Mouse (Mus musculus) limb, embryonic 10.5 days (tissue): Measurements from ENCODE around the gene Chkb. TPM values are rescaled to one million over a fixed set of nuclear protein-coding genes. Genes with fewer than 3 reads are reported as not detected.

Source experiments
- DNase-seq: peaks from one replicate; pipeline ENCODE4 v3.0.0-alpha.2; 2017; ENCODE audit warnings: low spot score
- H3K27ac ChIP-seq: fragments of 300-500 bp; sonication (generic); 2 replicates; pipeline ENCODE4 v1.5.1; 2016; ENCODE audit warnings: mild to moderate bottlenecking
- H3K27me3 ChIP-seq: fragments of 300-500 bp; sonication (generic); 2 replicates; pipeline ENCODE4 v1.6.1; 2016; ENCODE audit warnings: low read depth, mild to moderate bottlenecking; ENCODE audit not compliant: poor library complexity, severe bottlenecking
- H3K36me3 ChIP-seq: fragments of 300-500 bp; sonication (generic); 2 replicates; pipeline ENCODE4 v1.6.1; 2016; ENCODE audit warnings: mild to moderate bottlenecking, moderate library complexity
- H3K4me1 ChIP-seq: fragments of 300-500 bp; sonication (generic); 2 replicates; pipeline ENCODE4 v1.6.1; 2016
- H3K4me3 ChIP-seq: fragments of 300-500 bp; sonication (generic); 2 replicates; pipeline ENCODE4 v1.5.1; 2016; ENCODE audit warnings: mild to moderate bottlenecking, moderate library complexity
- H3K9me3 ChIP-seq: fragments of 300-500 bp; sonication (generic); replicated peaks from 2 replicates; pipeline ENCODE4 v1.6.1; 2016; ENCODE audit warnings: mild to moderate bottlenecking
- WGBS: fragments of 180-500 bp; shearing (Covaris S2); methylation state at CpG from one replicate; pipeline ENCODE4 v1.1.7; 2016; 5-methylcytosine and 5-hydroxymethylcytosine counted together
- polyA plus RNA-seq: library from polyadenylated mRNA; unstranded; fragments of >200 nt; fragmentation: Nextera tagmentation; extraction: Ambion mirVana; gene quantifications from 2 replicates; pipeline ENCODE4 v1.2.1, GENCODE M21; 2016

Gene Chkb
- polyA plus RNA-seq, 1 experiment from 2014 or later: 41.9 TPM

DNA sequence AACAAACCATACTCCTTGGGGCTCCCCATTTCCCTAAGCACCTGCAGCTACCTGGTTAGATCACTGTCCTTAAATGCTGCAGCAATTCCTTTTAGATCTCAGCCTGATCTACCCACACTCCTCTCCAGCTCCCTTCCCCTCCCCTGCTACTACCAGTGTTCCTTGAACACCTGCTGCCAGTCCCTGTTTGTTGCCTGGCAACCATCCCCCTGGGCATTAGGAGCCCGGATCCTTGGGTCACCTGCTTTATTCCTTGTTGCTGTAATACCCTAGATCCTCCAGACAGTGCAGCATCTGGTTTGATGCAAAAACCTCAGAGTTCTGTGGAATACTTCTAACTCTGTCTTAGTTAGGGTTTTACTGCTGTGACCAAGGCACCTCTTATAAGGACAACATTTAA, 35.3 kb upstream of the Chkb start:
- 5% methylated on average over 1 of the region's 1 CpGs for WGBS
- DNase-seq: no peak
- Histone ChIP-seq H3K9me3 (no peaks in the 10 kb centered on the region), H3K27me3 (no peaks in the 10 kb centered on the region), H3K4me3 (no peak overlapping the region), H3K4me1 (peaks cover 7% of the 10 kb centered on the region; the same call in 1 of the 2 replicates), H3K27ac (no peak overlapping the region), H3K36me3 (no peaks in the 10 kb centered on the region)

DNA sequence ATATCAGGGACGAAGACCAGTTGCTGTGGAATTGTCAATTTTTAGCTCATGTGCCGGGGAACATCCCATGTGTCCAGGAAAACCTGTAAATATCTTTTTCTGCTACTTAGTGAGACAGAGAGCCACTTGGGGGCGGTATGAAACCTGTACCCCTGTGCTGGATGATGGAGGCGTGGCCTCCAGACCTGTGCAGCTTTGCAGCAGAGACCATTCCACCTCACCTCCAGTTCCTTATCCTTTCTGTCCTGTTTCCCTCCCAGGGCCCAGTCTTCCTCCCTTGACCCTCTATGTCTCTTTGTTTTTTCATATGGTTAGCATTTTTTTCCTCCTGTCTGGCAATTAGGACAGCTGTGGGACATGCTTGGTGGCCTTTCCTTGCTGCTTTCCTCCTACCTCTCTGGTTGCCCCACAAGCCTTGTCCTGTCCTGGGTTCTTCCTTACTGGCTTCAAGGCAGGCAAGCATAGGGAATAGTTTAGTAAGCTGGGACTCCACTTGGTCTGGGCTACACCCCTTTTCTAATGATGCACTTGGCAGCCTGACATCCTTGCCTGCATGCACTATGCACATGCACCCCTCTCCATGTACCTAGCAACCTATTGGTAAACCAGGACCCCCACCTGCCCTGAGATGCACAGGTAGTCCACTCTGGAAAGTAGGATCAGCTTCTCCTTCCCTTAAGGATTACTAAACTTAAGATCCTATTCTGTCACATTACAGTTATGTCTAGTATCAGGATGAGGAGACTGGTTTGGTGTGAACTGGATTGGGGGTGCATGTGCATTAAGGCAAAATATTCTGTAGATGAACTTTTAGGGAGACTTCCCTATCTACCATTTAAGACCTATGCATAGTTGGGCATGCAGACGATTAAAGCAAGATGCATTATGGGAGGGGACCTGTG, 33.9 kb upstream of the Chkb start:
- Histone ChIP-seq H3K27ac (no peak overlapping the region), H3K36me3 (no peaks in the 10 kb centered on the region), H3K27me3 (no peaks in the 10 kb centered on the region), H3K9me3 (no peaks in the 10 kb centered on the region), H3K4me3 (no peak overlapping the region), H3K4me1 (peaks cover 7% of the 10 kb centered on the region; the same call in 1 of the 2 replicates)
- no peak for DNase-seq
- 62% methylated on average over 5 of the region's 5 CpGs for WGBS

DNA sequence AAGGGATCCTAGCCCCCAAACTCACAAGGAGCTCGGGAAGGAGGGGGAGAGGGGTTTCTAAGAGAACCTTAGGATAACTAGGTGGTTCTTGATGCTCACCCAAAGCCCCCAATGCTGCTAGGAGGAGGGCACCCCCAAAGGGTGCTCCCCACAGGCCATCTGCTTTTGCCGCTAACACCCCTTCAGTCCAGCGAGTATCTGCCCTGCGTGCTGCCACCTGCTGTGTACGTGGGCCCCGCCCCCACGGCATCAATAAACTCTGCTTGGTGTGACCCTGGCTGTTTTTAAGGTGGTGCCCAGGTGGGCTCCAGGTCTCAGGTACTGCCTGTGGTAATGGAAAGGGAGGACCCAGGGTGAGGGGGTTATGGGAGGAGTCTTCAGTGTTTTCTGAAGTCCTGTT, 32.5 kb upstream of the Chkb start:
- no peak overlapping the region for H3K27ac ChIP-seq
- no peak overlapping the region for H3K4me3 ChIP-seq
- H3K36me3 ChIP-seq: no peaks in the 10 kb centered on the region
- H3K9me3 ChIP-seq: no peaks in the 10 kb centered on the region
- no peaks in the 10 kb centered on the region for H3K27me3 ChIP-seq
- peaks cover 7% of the 10 kb centered on the region; the same call in 1 of the 2 replicates for H3K4me1 ChIP-seq
- 81% methylated on average over 7 of the region's 7 CpGs for WGBS
- DNase-seq: no peak

DNA sequence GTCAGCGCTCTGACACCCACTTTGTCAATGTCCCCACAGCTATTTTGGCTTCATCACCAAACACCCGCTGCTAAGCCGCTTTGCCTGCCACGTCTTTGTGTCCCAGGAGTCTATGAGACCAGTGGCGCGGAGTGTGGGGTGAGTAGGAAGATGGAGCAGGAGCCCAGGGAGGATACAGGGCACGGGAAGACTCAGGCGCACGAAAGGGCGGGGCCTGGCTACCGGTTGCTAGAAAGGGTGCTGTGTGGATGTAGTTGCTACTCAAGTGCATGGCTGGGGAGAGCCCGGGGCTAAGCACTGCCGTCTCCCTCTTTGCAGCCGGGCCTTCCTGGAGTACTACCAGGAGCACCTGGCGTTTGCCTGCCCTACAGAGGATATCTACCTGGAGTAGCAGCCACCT, 31.6 kb upstream of the Chkb start:
- no peak overlapping the region for H3K27ac ChIP-seq
- WGBS: 77% methylated on average over 15 of the region's 15 CpGs
- no peaks in the 10 kb centered on the region for H3K9me3 ChIP-seq
- no peak for DNase-seq
- H3K36me3 ChIP-seq: no peaks in the 10 kb centered on the region
- H3K4me3 ChIP-seq: no peak overlapping the region
- 0 out of 2 replicates have a peak, but pooled peaks cover 5% of the 10 kb centered on the region for H3K27me3 ChIP-seq
- peaks cover 7% of the 10 kb centered on the region; the same call in 1 of the 2 replicates for H3K4me1 ChIP-seq

DNA sequence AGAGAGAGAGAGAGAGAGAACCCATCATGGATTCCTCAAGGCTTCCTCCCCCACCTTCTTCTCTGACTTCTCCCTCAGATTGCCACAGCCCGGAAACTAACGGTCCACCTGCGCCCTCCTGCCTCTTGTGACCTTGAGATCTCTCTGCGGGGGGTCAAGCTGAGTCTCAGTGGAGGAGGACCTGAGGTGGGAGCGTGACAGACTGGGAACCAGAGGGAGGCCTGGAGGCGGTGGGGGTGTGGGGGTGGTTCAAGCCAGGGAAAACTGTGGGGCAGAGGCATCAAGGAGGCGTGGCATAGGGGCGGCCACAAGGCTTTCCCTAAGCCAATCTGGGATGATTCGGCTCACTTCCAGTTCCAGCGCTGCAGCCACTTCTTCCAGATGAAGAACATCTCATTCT, 30.6 kb upstream of the Chkb start:
- H3K36me3 ChIP-seq: no peaks in the 10 kb centered on the region
- DNase-seq: no peak
- H3K9me3 ChIP-seq: no peaks in the 10 kb centered on the region
- H3K4me1 ChIP-seq: peaks cover 6% of the 10 kb centered on the region; the same call in 1 of the 2 replicates
- no peak overlapping the region for H3K4me3 ChIP-seq
- peaks cover 14% of the 10 kb centered on the region; the same call in 1 of the 2 replicates for H3K27me3 ChIP-seq
- WGBS: 72% methylated on average over 10 of the region's 10 CpGs
- H3K27ac ChIP-seq: no peak overlapping the region

DNA sequence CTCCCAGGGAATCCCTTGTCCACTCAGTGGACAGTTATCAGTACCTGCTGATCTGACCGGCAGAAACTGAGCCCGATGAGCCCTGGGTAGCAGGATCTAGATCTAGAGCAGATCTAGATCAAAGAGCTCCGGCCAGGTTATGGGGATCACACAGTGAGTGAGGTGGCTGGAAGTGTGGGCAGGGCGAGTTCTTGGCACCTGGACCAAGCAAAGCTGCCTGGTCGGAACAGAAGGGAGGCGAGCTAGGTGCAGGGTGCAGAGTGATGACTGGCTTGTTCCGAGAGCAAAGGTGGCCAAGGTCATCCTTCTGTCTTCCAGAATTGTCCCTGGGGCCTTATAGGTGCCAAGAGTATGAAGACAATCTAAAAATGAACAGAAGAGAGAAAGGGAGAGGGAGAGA, 30.1 kb upstream of the Chkb start:
- Histone ChIP-seq H3K27ac (no peak overlapping the region), H3K4me3 (no peak overlapping the region), H3K4me1 (peaks cover 6% of the 10 kb centered on the region), H3K27me3 (peaks cover 19% of the 10 kb centered on the region), H3K9me3 (no peaks in the 10 kb centered on the region), H3K36me3 (no peaks in the 10 kb centered on the region)
- no peak for DNase-seq
- 86% methylated on average over 7 of the region's 7 CpGs for WGBS

DNA sequence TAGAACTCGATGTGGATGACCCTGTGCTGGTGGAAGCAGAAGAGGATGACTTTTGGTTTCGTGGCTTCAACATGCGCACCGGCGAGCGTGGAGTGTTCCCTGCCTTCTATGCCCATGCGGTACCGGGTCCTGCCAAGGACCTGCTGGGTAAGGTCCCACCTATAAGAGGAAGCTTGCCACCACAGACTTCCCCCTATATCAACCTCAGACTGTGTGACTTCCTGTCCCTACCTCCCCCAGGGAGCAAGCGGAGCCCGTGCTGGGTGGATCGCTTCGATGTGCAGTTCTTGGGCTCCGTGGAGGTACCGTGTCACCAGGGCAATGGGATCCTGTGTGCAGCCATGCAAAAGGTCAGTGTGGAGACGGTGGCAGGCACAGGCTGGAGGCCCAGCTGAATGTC, 29.2 kb upstream of the Chkb start:
- Histone ChIP-seq H3K9me3 (no peaks in the 10 kb centered on the region), H3K4me3 (no peak overlapping the region), H3K27ac (no peak overlapping the region), H3K36me3 (no peaks in the 10 kb centered on the region), H3K27me3 (peaks cover 28% of the 10 kb centered on the region), H3K4me1 (peaks cover 14% of the 10 kb centered on the region)
- 95% methylated on average over 15 of the region's 15 CpGs for WGBS
- no peak for DNase-seq

DNA sequence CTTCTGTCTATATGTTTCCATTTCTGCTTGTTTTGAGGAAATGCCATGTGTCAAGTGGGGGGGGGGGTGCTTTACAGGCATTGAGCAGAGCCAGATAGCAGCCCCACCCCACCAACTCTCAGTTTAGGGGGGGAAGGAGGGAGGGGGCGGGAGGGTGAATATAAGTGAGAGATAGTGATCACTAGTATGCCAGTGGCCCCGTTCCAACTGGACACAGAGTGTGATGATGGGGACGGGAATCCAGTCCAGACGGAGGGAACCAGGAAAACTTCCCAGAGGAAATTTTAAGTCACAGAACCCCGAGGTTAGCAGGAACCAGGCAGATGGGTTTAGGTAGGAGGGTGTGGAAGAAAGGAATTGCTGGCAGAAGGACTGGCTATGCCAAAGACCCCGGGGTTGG, 25.9 kb upstream of the Chkb start:
- no peaks in the 10 kb centered on the region for H3K9me3 ChIP-seq
- H3K4me3 ChIP-seq: no peak overlapping the region
- WGBS: 82% methylated on average over 6 of the region's 6 CpGs
- DNase-seq: no peak
- no peaks in the 10 kb centered on the region for H3K36me3 ChIP-seq
- peaks cover 19% of the 10 kb centered on the region for H3K4me1 ChIP-seq
- H3K27ac ChIP-seq: no peak overlapping the region
- peaks cover 43% of the 10 kb centered on the region for H3K27me3 ChIP-seq

DNA sequence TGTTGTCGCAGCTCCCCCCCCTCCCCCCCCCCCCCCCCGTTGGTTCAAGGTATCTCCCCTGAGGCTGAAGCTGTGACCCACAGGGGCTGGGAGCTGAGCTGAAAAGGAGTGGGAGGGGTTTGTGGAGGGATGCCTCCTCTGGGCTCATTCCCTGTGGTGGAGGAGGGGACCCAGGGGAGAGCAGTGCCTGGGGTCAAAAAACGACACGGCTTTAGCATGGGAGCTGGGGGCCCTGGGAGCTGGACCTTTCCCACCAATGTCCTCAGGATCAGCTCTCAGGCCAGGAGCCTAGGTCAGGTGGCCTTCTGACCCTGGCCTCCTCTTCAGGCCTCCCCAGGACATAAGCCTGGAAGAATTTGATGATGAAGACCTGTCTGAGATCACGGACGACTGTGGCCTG, 25.1 kb upstream of the Chkb start:
- H3K27me3 ChIP-seq: peaks cover 43% of the 10 kb centered on the region
- peaks cover 17% of the 10 kb centered on the region for H3K4me1 ChIP-seq
- DNase-seq: no peak
- H3K4me3 ChIP-seq: 0 out of 2 replicates have a peak overlapping the region, but pooled peaks have one; percentile 6
- no peaks in the 10 kb centered on the region for H3K9me3 ChIP-seq
- 16% methylated on average over 5 of the region's 6 CpGs for WGBS
- H3K36me3 ChIP-seq: no peaks in the 10 kb centered on the region
- H3K27ac ChIP-seq: no peak overlapping the region

DNA sequence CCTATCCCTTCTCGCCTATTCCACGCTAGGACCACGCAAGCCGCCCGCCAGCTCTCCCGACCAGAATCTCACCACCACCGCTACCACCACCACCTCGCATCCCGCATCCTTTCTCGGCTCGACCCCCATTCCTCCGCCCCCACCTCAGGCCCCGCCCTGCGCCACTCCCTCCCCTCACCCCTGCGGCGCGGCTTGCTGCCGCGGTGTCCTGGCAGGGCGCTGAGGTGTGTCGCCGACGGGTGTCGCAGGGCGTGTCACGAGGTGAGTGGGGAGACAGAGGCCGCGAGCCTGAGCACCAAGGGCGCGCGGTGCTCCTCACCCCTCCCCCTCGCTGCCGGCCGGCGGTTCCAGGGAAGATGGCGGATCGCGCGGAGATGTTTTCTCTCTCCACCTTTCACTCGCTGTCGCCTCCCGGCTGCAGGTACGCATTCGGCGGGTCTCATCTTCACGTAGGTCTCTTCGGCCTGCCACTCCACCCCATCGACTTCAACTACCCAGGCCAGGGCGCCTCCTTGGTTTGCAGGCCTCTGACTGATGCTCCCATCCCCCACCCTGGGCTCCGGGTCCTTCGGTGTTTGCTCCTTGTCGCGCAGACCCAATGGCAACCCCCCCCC, 24.3 kb upstream of the Chkb start, which contains the start of gene Mapk8ip2:
Gene Mapk8ip2, plus strand, starts transcription at position 49 of the 614 bp plus-strand sequence.
- Histone ChIP-seq H3K27ac (no peak within 1 kb of the TSS), H3K9me3 (no peaks in the 10 kb centered on the region), H3K36me3 (no peaks in the 10 kb centered on the region), H3K4me3 (peak within 1 kb of the TSS; percentile 68), H3K27me3 (peaks cover 43% of the 10 kb centered on the region), H3K4me1 (peaks cover 17% of the 10 kb centered on the region)
- DNase-seq: peak; percentile 52
- under 1% methylated on average over 53 of the region's 53 CpGs for WGBS

DNA sequence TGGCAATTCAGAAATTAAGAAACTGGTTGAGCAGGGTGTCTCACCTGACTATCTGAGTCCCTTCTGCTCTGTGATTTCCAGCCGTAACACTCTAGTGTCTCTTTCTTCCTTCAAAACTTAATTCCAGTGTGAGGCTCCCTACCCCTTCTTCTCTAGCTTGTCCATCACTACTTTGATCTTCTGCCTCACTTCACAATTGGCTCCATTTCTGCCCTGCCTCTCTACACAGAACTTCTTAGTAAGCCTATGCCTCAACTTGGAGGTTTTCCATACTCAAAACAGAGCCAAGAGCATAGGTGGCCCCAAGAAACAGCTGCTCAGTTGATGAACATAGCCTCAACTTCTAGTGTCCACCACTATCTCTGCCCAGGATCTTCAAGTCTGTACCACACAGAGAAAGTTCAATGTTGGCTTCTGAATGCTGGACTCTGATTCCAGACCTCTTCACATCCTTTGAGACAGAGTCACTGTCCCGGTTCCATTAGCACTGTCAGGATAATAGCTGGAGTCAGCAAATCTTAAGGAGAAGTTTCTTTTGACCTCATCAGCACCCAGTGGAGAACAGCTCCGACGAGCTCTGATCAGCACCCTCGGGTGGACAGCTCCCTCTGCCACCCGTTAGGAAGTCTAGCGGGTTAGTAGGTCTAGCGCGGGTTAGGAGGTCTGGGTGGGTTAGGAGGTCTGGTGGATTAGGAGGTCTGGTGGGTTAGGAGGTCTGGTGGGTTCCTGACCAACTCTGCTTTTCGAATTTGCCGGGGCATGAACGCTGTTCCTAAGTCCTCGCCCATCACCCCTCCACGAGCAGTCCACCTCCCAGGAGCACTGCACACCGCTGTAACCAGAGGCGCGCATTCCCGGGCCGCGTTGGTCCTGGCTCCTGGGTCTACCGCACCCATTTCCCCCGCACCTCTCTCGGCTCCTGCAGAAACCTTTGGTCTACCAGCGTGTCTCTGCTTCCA, 23.5 kb upstream of the Chkb start:
- Histone ChIP-seq H3K4me1 (peaks cover 17% of the 10 kb centered on the region), H3K4me3 (peak overlapping the region; percentile 68), H3K9me3 (no peaks in the 10 kb centered on the region), H3K36me3 (no peaks in the 10 kb centered on the region), H3K27me3 (peaks cover 43% of the 10 kb centered on the region), H3K27ac (no peak overlapping the region)
- WGBS: 4% methylated on average over 24 of the region's 24 CpGs
- peak; percentile 87 for DNase-seq

DNA sequence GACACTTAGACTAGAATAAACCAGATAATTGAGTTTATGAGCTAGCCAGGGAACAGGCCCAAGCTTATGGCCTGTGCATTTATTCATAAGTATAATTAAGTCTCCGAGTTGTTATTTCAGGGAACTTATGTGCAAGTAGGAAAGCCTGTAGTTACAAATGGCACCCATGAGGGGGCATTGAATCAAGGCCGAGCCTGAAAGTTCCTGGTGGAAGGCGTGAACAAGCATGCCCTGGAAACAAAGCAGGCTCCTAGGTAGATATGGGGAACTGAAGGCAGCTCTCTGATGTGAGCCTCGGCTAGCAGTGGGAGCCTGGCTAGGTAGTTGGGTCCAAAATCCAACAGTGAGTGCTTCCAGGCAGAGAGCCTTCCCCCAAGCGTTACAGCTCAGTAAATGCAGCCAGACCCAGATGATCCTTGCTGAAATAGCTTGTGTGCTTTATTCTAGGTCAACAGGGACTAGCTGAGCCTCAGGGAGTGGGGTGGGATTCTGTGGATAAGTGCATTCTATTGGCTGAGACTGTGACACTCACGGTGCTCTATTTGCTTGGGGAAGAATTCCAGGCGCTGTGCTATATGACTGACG, 12.9 kb upstream of the Chkb start:
- no peaks in the 10 kb centered on the region for H3K4me1 ChIP-seq
- H3K4me3 ChIP-seq: no peak overlapping the region
- no peak for DNase-seq
- no peaks in the 10 kb centered on the region for H3K9me3 ChIP-seq
- no peak overlapping the region for H3K27ac ChIP-seq
- H3K36me3 ChIP-seq: no peaks in the 10 kb centered on the region
- H3K27me3 ChIP-seq: no peaks in the 10 kb centered on the region
- WGBS: 39% methylated on average over 8 of the region's 8 CpGs
